Comparison of ENCODE assay signal across 9 mouse cellular contexts in the genomic region with DNA sequence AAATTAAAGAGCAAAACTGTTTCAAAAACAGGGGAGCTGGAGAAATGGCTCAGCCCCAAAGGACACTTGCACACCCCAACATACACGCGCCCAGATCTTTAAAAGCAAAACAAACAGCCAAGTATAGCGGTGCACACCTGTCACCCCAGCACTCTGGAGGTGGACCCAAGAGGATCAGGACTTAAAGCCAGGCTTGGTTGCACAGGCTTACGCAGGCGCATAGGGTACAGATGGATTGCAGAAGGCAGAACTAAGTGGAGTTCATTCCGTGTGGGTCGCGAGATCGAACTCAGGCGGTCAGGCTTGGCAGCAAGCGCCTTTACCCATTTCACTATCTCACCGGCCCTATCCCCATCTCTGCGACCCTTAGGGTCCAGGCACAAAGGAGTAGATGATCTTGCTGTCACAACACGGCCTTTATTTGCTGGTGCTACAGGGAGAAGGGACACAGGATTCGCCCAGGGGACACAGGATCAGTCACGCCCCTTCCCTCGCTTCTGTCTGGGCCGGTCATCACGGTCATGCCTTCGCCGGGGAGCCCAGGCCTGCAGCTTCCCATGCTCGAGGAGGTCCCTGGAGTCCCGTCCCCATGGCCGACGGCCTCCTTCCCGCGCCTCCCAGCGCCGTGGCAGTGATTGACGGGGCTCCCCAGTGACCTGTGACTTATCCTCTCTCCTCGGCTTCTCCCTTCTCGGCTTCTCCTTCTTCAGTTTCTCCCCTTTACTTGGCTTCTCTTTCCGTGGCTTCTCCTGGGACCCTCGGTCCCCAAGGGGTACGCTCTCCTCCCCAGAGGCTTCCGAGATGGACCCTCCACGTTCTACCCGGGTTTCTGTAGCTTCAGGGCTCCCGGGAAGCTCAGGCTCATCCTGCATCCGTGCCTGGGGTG. TPM values are rescaled to one million over a fixed set of nuclear protein-coding genes. Genes with fewer than 3 reads are reported as not detected.
DNase-seq lines count a peak whose midpoint lies in the region; ATAC-seq lines count a peak whose summit lies in the region.
"Had no signal": no experiment of that assay in that cellular context is flagged by ENCODE, and none has a peak within 500 bp of the region (broad histone marks: within the 10 kb centered on the region; RNA-seq: fewer than 3 reads in every experiment).

No protein-coding gene starts in this region.

- ATAC-seq in heart, embryonic 13.5 days (ENCODE audit: extremely low read depth, insufficient number of reproducible peaks, low FRiP score, low TSS enrichment), result no peak
- no peak for ATAC-seq in hindbrain, embryonic 11.5 days (ENCODE audit: low FRiP score)
- ATAC-seq in midbrain, embryonic 14.5 days (ENCODE audit: low FRiP score, low TSS enrichment), result no peak
- ATAC-seq in inflammation-experienced regulatory T-cells, adult 6 months, result no peak

- H3K27ac ChIP-seq in heart, embryonic 13.5 days (replicated peaks), result peak overlapping the region; percentile 81
- no peak overlapping the region for H3K27ac ChIP-seq in brown adipose tissue, adult 24 weeks (replicated peaks; ENCODE audit: low read depth, low read length)
- no peak overlapping the region for H3K27ac ChIP-seq in hindbrain, embryonic 11.5 days (ENCODE audit: low read depth, low read length)
- no peak overlapping the region for H3K27ac ChIP-seq in midbrain, embryonic 14.5 days (replicated peaks; ENCODE audit: low read depth, low read length)

- H3K9me3 ChIP-seq in heart, embryonic 13.5 days, result no peaks in the 10 kb centered on the region
- no peaks in the 10 kb centered on the region for H3K9me3 ChIP-seq in hindbrain, embryonic 11.5 days (ENCODE audit: control insufficient read depth, low read length)
- H3K9me3 ChIP-seq in midbrain, embryonic 14.5 days (ENCODE audit: control insufficient read depth, low read length), result no peaks in the 10 kb centered on the region

- peak overlapping the region; percentile 93 for H3K4me2 ChIP-seq in heart, embryonic 13.5 days
- peak overlapping the region; percentile 29 for H3K4me2 ChIP-seq in hindbrain, embryonic 11.5 days (replicated peaks; ENCODE audit: low read depth, low read length)
- H3K4me2 ChIP-seq in midbrain, embryonic 14.5 days (ENCODE audit: low read length), result peak overlapping the region; percentile 95

- peak overlapping the region; percentile 55 for H3K4me3 ChIP-seq in heart, embryonic 13.5 days
- peak overlapping the region; percentile 13; the same call in 1 of the 2 replicates for H3K4me3 ChIP-seq in brown adipose tissue, adult 24 weeks (ENCODE audit: insufficient read depth, low read depth, low read length)
- H3K4me3 ChIP-seq in hindbrain, embryonic 11.5 days (ENCODE audit: low read depth, low read length), result peak overlapping the region; percentile 6; the same call in 1 of the 2 replicates
- peak overlapping the region; percentile 48 for H3K4me3 ChIP-seq in midbrain, embryonic 14.5 days (replicated peaks; ENCODE audit: low read depth, low read length)

- intact Hi-C loops in left cerebral cortex, postnatal 10 days (cut with DNase I), result loop anchor here (5.0 kb wide), 1 partner anchor 69 kb away; no protein-coding TSS in a partner anchor

- H3K27me3 ChIP-seq in heart, embryonic 13.5 days (replicated peaks), result peaks cover 46% of the 10 kb centered on the region
- H3K27me3 ChIP-seq in hindbrain, embryonic 11.5 days (ENCODE audit: control insufficient read depth, insufficient read depth, low read length), result peaks cover 24% of the 10 kb centered on the region
- H3K27me3 ChIP-seq in midbrain, embryonic 14.5 days (ENCODE audit: control insufficient read depth, insufficient read depth, low read length), result peaks cover 17% of the 10 kb centered on the region

- peak overlapping the region; percentile 87 for H3K9ac ChIP-seq in heart, embryonic 13.5 days
- peak overlapping the region; percentile 5; the same call in 1 of the 2 replicates for H3K9ac ChIP-seq in hindbrain, embryonic 11.5 days (ENCODE audit: low read depth, low read length)
- H3K9ac ChIP-seq in midbrain, embryonic 14.5 days (replicated peaks; ENCODE audit: low read length), result no peak overlapping the region

- no peak for DNase-seq in heart, adult 9 months (ENCODE audit: low spot score in 2 of 2)
- DNase-seq in hindbrain, embryonic 11.5 days (ENCODE audit: low spot score), result peak; percentile 47
- DNase-seq in midbrain, embryonic 14.5 days, result no peak
- DNase-seq in ovary, adult 18-20 months (ENCODE audit: low spot score), result no peak
- DNase-seq in left cerebral cortex, postnatal 10 days (ENCODE audit: extremely low spot score in 1 of 2, low spot score in 2 of 2), result no peak

- H3K36me3 ChIP-seq in heart, embryonic 13.5 days, result peaks cover 22% of the 10 kb centered on the region
- H3K36me3 ChIP-seq in hindbrain, embryonic 11.5 days (ENCODE audit: control insufficient read depth, insufficient read depth, low read length), result peaks cover 8% of the 10 kb centered on the region
- peaks cover 23% of the 10 kb centered on the region for H3K36me3 ChIP-seq in midbrain, embryonic 14.5 days (ENCODE audit: control insufficient read depth, insufficient read depth, low read length)

- WGBS in heart, embryonic 13.5 days, result 18% methylated on average over 40 of the region's 40 CpGs
- WGBS in hindbrain, embryonic 11.5 days, result 17% methylated on average over 40 of the region's 40 CpGs
- WGBS in midbrain, embryonic 14.5 days, result 14% methylated on average over 40 of the region's 40 CpGs

- H3K4me1 ChIP-seq in heart, embryonic 13.5 days, result peaks cover 68% of the 10 kb centered on the region
- no peaks in the 10 kb centered on the region; the same call in 1 of the 2 replicates for H3K4me1 ChIP-seq in brown adipose tissue, adult 24 weeks (ENCODE audit: control insufficient read depth, insufficient read depth, insufficient read length, low read length)
- peaks cover 23% of the 10 kb centered on the region for H3K4me1 ChIP-seq in hindbrain, embryonic 11.5 days (replicated peaks; ENCODE audit: control insufficient read depth, insufficient read depth, low read length)
- peaks cover 27% of the 10 kb centered on the region for H3K4me1 ChIP-seq in midbrain, embryonic 14.5 days (ENCODE audit: control insufficient read depth, insufficient read depth, low read length)

RNA-seq across cellular contexts. Expression of a gene that starts 3.3 kb away (rescaled TPM):
- polyA plus RNA-seq in heart, embryonic 13.5 days (2015; fragmentation: Nextera tagmentation; extraction: Ambion mirVana), result 0.11 TPM in 1 of 2 replicates, not detected in the other
- not detected in 2 replicates for polyA plus RNA-seq in brown adipose tissue, adult 24 weeks (2012; ENCODE audit: insufficient read depth, insufficient read length, missing spikeins)
- polyA plus RNA-seq in hindbrain, embryonic 11.5 days (2014; fragmentation: Nextera tagmentation; extraction: Ambion mirVana), result not detected in 2 replicates
- 0.12 TPM in 1 of 2 replicates, not detected in the other for polyA plus RNA-seq in midbrain, embryonic 14.5 days (2014; fragmentation: Nextera tagmentation; extraction: Ambion mirVana)
- polyA plus RNA-seq in inflammation-experienced regulatory T-cells, adult 6 months (2017; shearing (Covaris generic)), result not detected
- 1 to 10 TPM; 1.7 to 2.0 TPM for total RNA-seq in left cerebral cortex, postnatal 10 days (2021)
- total RNA-seq: common myeloid progenitor, adult 5-6 weeks had no signal

RNA-seq across cellular contexts. Expression of a gene that starts 5.0 kb away (rescaled TPM):
- 5.7 and 5.9 TPM in 2 replicates for polyA plus RNA-seq in heart, embryonic 13.5 days (2015; fragmentation: Nextera tagmentation; extraction: Ambion mirVana)
- polyA plus RNA-seq in brown adipose tissue, adult 24 weeks (2012; ENCODE audit: insufficient read depth, insufficient read length, missing spikeins), result 2.4 and 4.9 TPM in 2 replicates
- 0.36 and 0.61 TPM in 2 replicates for polyA plus RNA-seq in hindbrain, embryonic 11.5 days (2014; fragmentation: Nextera tagmentation; extraction: Ambion mirVana)
- polyA plus RNA-seq in midbrain, embryonic 14.5 days (2014; fragmentation: Nextera tagmentation; extraction: Ambion mirVana), result 0.23 and 0.30 TPM in 2 replicates
- polyA plus RNA-seq in inflammation-experienced regulatory T-cells, adult 6 months (2017; shearing (Covaris generic)), result not detected
- total RNA-seq in left cerebral cortex, postnatal 10 days (2021), result 1 to 10 TPM; 1.6 to 2.0 TPM
- total RNA-seq: common myeloid progenitor, adult 5-6 weeks had no signal

RNA-seq across cellular contexts. Expression of a gene that starts 9.9 kb away (rescaled TPM):
- polyA plus RNA-seq in heart, embryonic 13.5 days (2015; fragmentation: Nextera tagmentation; extraction: Ambion mirVana), result 79.6 and 86.5 TPM in 2 replicates
- 30.2 and 40.5 TPM in 2 replicates for polyA plus RNA-seq in brown adipose tissue, adult 24 weeks (2012; ENCODE audit: insufficient read depth, insufficient read length, missing spikeins)
- 142 and 150 TPM in 2 replicates for polyA plus RNA-seq in hindbrain, embryonic 11.5 days (2014; fragmentation: Nextera tagmentation; extraction: Ambion mirVana)
- 107 and 116 TPM in 2 replicates for polyA plus RNA-seq in midbrain, embryonic 14.5 days (2014; fragmentation: Nextera tagmentation; extraction: Ambion mirVana)
- polyA plus RNA-seq in inflammation-experienced regulatory T-cells, adult 6 months (2017; shearing (Covaris generic)), result 100 to 1,000 TPM; 127 to 149 (median 146) TPM
- 10 to 100 TPM; 57.0 to 62.1 TPM for total RNA-seq in left cerebral cortex, postnatal 10 days (2021)

RNA-seq across cellular contexts. Expression of a gene that starts 10.3 kb away (rescaled TPM):
- polyA plus RNA-seq in heart, embryonic 13.5 days (2015; fragmentation: Nextera tagmentation; extraction: Ambion mirVana), result 46.3 and 53.4 TPM in 2 replicates
- 12.1 and 15.3 TPM in 2 replicates for polyA plus RNA-seq in brown adipose tissue, adult 24 weeks (2012; ENCODE audit: insufficient read depth, insufficient read length, missing spikeins)
- 83.4 and 84.4 TPM in 2 replicates for polyA plus RNA-seq in hindbrain, embryonic 11.5 days (2014; fragmentation: Nextera tagmentation; extraction: Ambion mirVana)
- 57.2 and 75.1 TPM in 2 replicates for polyA plus RNA-seq in midbrain, embryonic 14.5 days (2014; fragmentation: Nextera tagmentation; extraction: Ambion mirVana)
- polyA plus RNA-seq in inflammation-experienced regulatory T-cells, adult 6 months (2017; shearing (Covaris generic)), result 10 to 100 TPM; 12.1 to 22.6 (median 17.8) TPM
- 10 to 100 TPM; 39.7 to 43.1 TPM for total RNA-seq in left cerebral cortex, postnatal 10 days (2021)

RNA-seq across cellular contexts. Expression of a gene that starts 18.1 kb away (rescaled TPM):
- polyA plus RNA-seq in heart, embryonic 13.5 days (2015; fragmentation: Nextera tagmentation; extraction: Ambion mirVana), result 2,053 and 2,109 TPM in 2 replicates
- polyA plus RNA-seq in brown adipose tissue, adult 24 weeks (2012; ENCODE audit: insufficient read depth, insufficient read length, missing spikeins), result 447 and 892 TPM in 2 replicates
- polyA plus RNA-seq in hindbrain, embryonic 11.5 days (2014; fragmentation: Nextera tagmentation; extraction: Ambion mirVana), result 1,755 and 1,772 TPM in 2 replicates
- 1,218 and 1,334 TPM in 2 replicates for polyA plus RNA-seq in midbrain, embryonic 14.5 days (2014; fragmentation: Nextera tagmentation; extraction: Ambion mirVana)
- 1,000 to 10,000 TPM; 1,680 to 2,431 (median 2,240) TPM for polyA plus RNA-seq in inflammation-experienced regulatory T-cells, adult 6 months (2017; shearing (Covaris generic))
- 100 to 1,000 TPM; 414 to 433 TPM for total RNA-seq in left cerebral cortex, postnatal 10 days (2021)

Comparison
In these comparisons a context has a peak if more than half of its experiments do, and no peak if none do; other contexts are left out.
1. H3K4me2 ChIP-seq: peak in every context shown above with its lines; median percentile 95 in midbrain, embryonic 14.5 days; 93 in heart, embryonic 13.5 days; 29 in hindbrain, embryonic 11.5 days.